Mouse (Mus musculus) embryonic facial prominence, embryonic 15.5 days (tissue): ENCODE data around the gene Kiss1r. TPM values are rescaled to one million over a fixed set of nuclear protein-coding genes. Genes with fewer than 3 reads are reported as not detected.

Experiments
- ATAC-seq: fragments of 200-750 bp; cut with Nextera tagmentation; 2 replicates; pipeline ENCODE4 v1.8.0; 2017; ENCODE audit warnings: low read depth, moderate TSS enrichment; ENCODE audit not compliant: insufficient number of reproducible peaks, low FRiP score, low TSS enrichment
- H3K27ac ChIP-seq: fragments of 300-500 bp; sonication (generic); replicated peaks from 2 replicates; pipeline ENCODE4 v1.5.1; 2015; ENCODE audit warnings: mild to moderate bottlenecking, inconsistent platforms
- H3K27me3 ChIP-seq: fragments of 300-500 bp; sonication (generic); 2 replicates; pipeline ENCODE4 v1.6.1; 2015; ENCODE audit warnings: inconsistent platforms
- H3K36me3 ChIP-seq: fragments of 300-500 bp; sonication (generic); 2 replicates; pipeline ENCODE4 v1.6.1; 2015; ENCODE audit warnings: mild to moderate bottlenecking, inconsistent platforms
- H3K4me1 ChIP-seq: fragments of 300-500 bp; sonication (generic); 2 replicates; pipeline ENCODE4 v1.6.1; 2015; ENCODE audit warnings: inconsistent platforms
- H3K4me2 ChIP-seq: fragments of 300-500 bp; sonication (generic); replicated peaks from 2 replicates; pipeline ENCODE4 v1.6.1; 2015; ENCODE audit warnings: mild to moderate bottlenecking, inconsistent platforms
- H3K4me3 ChIP-seq: fragments of 300-500 bp; sonication (generic); replicated peaks from 2 replicates; pipeline ENCODE4 v1.5.1; 2015; ENCODE audit warnings: mild to moderate bottlenecking, inconsistent platforms
- H3K9ac ChIP-seq: fragments of 300-500 bp; sonication (generic); 2 replicates; pipeline ENCODE4 v1.6.1; 2015; ENCODE audit warnings: inconsistent platforms
- H3K9me3 ChIP-seq: fragments of 300-500 bp; sonication (generic); replicated peaks from 2 replicates; pipeline ENCODE4 v1.6.1; 2016; ENCODE audit warnings: inconsistent platforms
- WGBS: fragments of 180-500 bp; shearing (Covaris S2); methylation state at CpG from one replicate; pipeline ENCODE4 v1.1.7; 2015; 5-methylcytosine and 5-hydroxymethylcytosine counted together
- polyA plus RNA-seq: library from polyadenylated mRNA; unstranded; fragments of >200 nt; fragmentation: Nextera tagmentation; extraction: Ambion mirVana; gene quantifications from 2 replicates; pipeline ENCODE4 v1.2.1, GENCODE M21; 2015

The Kiss1r gene
- polyA plus RNA-seq, 1 experiment from 2014 or later: 1.4 TPM

DNA sequence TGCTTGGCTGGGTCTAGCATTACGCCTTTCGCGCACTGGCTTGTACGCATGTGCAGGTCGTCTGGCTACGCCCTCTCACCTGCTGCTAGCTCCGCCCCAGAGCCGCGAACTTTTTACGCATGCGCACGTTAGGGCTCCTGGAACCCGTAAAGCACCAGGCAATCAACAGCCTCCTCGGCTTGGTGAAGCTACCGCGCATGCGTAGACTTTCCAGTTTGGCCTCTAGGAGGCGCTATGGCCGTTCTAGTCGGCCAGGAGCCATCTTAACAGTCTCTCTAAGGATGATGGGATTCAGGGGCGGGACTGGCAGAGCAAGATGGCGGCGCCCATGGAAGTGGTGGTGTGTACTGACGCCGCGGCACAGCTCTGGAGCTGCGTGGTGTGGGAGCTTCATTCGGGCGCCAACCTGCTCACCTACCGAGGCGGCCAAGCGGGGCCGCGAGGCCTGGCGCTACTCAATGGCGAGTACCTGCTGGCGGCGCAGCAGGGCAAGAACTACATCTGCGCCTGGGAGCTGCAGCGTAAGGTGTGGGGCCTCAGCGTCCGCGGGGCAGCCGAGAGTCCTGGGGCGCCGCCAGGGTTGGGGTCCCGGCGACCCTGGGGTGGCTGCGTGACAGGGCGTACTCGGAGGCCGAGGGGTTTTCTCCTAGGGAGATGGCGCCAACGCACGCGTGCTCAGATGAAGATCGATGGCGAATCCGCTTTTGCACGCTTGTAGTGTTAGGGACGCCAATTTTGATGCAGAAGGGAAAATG lies 43.3 kb downstream of the Kiss1r start, which contains the start of gene Wdr18:
Wdr18 (plus strand) TSS at position 306 of the 755 bp plus-strand sequence.
- Histone ChIP-seq H3K27me3 (no peaks in the 10 kb centered on the region), H3K4me1 (peaks cover 14% of the 10 kb centered on the region), H3K36me3 (peaks cover 30% of the 10 kb centered on the region), H3K27ac (peak within 1 kb of the TSS; percentile 77), H3K9ac (peak within 1 kb of the TSS; percentile 84), H3K9me3 (no peaks in the 10 kb centered on the region), H3K4me3 (peak within 1 kb of the TSS; percentile 100), H3K4me2 (peak within 1 kb of the TSS; percentile 76)
- WGBS: under 1% methylated on average over 61 of the region's 61 CpGs
- ATAC-seq: peak; percentile 96

- peaks cover 37% of the 10 kb centered on the region for H3K36me3 ChIP-seq
- WGBS: 11% methylated on average over 10 of the region's 10 CpGs
- no peak for ATAC-seq
These were observed 44.0 kb downstream of the Kiss1r start for GRCm38 (mm10) chr10:79960671-79961294.

DNA sequence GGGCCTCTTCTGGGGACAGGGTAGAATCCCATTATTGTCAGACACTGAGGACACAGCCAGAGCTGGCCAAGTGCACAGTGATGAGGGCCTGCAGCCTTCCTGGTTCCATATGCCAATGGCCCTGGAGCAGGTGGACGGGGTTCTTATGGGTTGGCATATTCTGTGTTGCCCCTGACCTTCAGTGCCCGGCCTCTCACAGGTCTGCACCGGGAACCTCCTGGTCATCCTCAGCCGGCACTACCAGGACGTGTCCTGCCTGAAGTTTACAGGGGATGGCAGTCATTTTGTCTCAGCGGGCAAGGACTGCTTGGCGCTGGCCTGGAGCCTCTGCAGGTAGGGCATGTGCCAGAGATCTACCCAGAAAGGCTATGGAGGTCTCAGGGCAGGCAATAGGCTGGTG lies 48.0 kb downstream of the Kiss1r start:
- Histone ChIP-seq H3K27ac (no peak overlapping the region), H3K9ac (no peak overlapping the region), H3K27me3 (no peaks in the 10 kb centered on the region), H3K9me3 (no peaks in the 10 kb centered on the region), H3K4me1 (peaks cover 16% of the 10 kb centered on the region), H3K36me3 (peaks cover 60% of the 10 kb centered on the region), H3K4me3 (no peak overlapping the region), H3K4me2 (no peak overlapping the region)
- ATAC-seq: no peak
- 97% methylated on average over 7 of the region's 7 CpGs for WGBS

More at GRCm38 (mm10) chr10:79960671-79961294, 44.0 kb downstream of the Kiss1r start:
- peaks cover 14% of the 10 kb centered on the region for H3K4me1 ChIP-seq
- H3K27ac ChIP-seq: no peak overlapping the region
- H3K9ac ChIP-seq: peak overlapping the region; percentile 84
- H3K27me3 ChIP-seq: no peaks in the 10 kb centered on the region
- no peaks in the 10 kb centered on the region for H3K9me3 ChIP-seq
- H3K4me3 ChIP-seq: peak overlapping the region; percentile 100
- peak overlapping the region; percentile 76 for H3K4me2 ChIP-seq

DNA sequence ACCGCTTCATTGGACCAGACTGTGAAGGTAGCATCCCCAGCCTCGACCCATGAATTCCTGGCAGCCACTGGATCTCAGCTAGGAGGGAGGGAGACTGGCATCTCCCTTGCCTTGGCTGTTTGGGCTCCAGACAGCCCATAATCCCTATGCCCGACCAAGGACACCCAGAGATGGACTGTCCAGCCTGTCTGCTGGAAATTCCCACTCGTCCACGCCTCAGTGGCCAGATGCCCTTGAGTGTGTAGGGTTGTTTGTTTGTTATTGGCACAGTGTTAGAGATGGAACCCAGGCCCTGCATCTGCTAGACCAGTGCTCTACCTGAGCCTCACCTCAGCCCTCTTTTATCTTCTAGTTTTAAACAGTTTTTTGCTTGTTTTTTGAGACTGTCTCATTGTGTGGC lies 48.6 kb downstream of the Kiss1r start:
- H3K27ac ChIP-seq: no peak overlapping the region

GRCm38 (mm10) chr10:79966886-79967400 lies 50.2 kb downstream of the Kiss1r start:
- Histone ChIP-seq H3K9me3 (no peaks in the 10 kb centered on the region), H3K4me3 (no peak overlapping the region), H3K27me3 (no peaks in the 10 kb centered on the region), H3K9ac (no peak overlapping the region), H3K4me2 (no peak overlapping the region), H3K4me1 (peaks cover 19% of the 10 kb centered on the region), H3K27ac (no peak overlapping the region), H3K36me3 (peaks cover 60% of the 10 kb centered on the region)
- no peak for ATAC-seq
- 90% methylated on average over 5 of the region's 5 CpGs for WGBS

More for the DNA sequence above, 48.6 kb downstream of the Kiss1r start:
- Histone ChIP-seq H3K4me1 (peaks cover 17% of the 10 kb centered on the region), H3K36me3 (peaks cover 60% of the 10 kb centered on the region), H3K27me3 (no peaks in the 10 kb centered on the region), H3K9me3 (no peaks in the 10 kb centered on the region), H3K9ac (no peak overlapping the region), H3K4me2 (no peak overlapping the region), H3K4me3 (no peak overlapping the region)
- no peak for ATAC-seq
- WGBS: 82% methylated on average over 5 of the region's 5 CpGs

DNA sequence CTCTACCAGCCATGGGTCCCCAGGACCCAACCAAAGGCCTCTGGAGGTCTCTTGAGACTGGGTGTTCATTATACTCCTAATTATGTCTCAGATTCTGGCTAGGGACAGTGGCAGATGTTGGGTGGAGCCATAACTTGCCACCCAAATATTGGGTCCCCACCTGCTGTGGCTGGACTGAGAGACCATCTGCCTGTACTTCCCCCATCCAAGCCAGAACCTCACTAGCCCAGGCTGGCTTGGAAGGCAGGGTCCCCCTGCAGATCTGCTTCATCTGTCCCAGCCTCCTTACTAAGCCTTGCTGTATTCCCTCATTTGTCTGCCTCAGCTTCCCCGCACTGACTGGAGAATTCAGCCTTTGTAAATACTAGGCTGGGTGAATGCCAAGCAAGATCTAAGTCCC lies 51.4 kb downstream of the Kiss1r start:
- WGBS: 84% methylated on average over 1 of the region's 1 CpGs
- ATAC-seq: no peak
- H3K36me3 ChIP-seq: peaks cover 49% of the 10 kb centered on the region

GRCm38 (mm10) chr10:79969124-79969568 lies 52.4 kb downstream of the Kiss1r start:
- WGBS: 17% methylated on average over 3 of the region's 3 CpGs
- Histone ChIP-seq H3K4me1 (peaks cover 19% of the 10 kb centered on the region), H3K9ac (no peak overlapping the region), H3K36me3 (peaks cover 42% of the 10 kb centered on the region), H3K9me3 (no peaks in the 10 kb centered on the region), H3K27ac (no peak overlapping the region), H3K4me3 (no peak overlapping the region), H3K4me2 (no peak overlapping the region), H3K27me3 (no peaks in the 10 kb centered on the region)
- no peak for ATAC-seq

More for the DNA sequence above, 51.4 kb downstream of the Kiss1r start:
- Histone ChIP-seq H3K27me3 (no peaks in the 10 kb centered on the region), H3K4me2 (no peak overlapping the region), H3K9ac (no peak overlapping the region), H3K9me3 (no peaks in the 10 kb centered on the region), H3K27ac (no peak overlapping the region), H3K4me3 (no peak overlapping the region), H3K4me1 (peaks cover 19% of the 10 kb centered on the region)

DNA sequence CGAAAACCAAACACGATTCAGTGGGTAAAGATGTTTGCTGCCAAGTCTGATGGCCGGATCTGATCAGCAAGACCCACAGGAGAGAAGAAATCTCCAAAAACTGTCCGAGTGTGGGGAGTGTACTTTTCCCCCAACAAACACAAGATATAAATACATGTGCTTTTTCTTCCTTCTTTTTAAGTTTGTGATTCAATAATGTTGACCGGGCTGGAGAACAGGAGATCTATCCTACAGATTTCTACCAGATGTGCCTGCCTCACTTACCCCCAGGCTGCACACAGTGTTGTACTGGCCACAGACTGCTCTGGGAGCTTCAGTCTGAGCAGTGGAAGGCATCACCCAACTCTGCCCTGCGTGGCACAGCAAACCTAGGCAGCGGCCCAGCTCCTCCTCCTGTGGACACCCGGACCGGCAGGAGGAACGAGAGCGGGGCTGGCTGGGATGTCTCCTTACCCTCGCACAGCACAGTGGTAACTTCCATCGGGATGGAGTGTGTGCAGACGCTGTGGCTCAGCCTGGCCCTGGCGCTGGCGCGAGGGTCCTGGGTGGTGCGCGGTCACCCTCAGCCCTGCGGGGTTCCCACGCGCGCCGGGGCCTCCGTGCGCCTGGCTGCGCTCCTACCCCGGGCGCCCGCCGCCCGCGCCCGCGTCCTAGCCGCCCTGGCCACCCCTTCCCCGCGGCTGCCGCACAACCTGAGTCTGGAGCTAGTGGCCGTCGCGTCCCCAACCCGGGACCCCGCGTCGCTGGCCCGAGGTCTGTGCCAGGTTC lies 53.8 kb downstream of the Kiss1r start, which contains the start of gene Grin3b:
Grin3b (plus strand) TSS at position 301 of the 768 bp plus-strand sequence.
- Histone ChIP-seq H3K27ac (no peak within 1 kb of the TSS; the same call in 1 of the 2 replicates), H3K9me3 (no peaks in the 10 kb centered on the region), H3K9ac (peak within 1 kb of the TSS; percentile 54), H3K4me2 (peak within 1 kb of the TSS; percentile 98), H3K27me3 (no peaks in the 10 kb centered on the region), H3K4me1 (peaks cover 19% of the 10 kb centered on the region), H3K36me3 (peaks cover 40% of the 10 kb centered on the region), H3K4me3 (peak within 1 kb of the TSS; percentile 54)
- 3% methylated on average over 47 of the region's 47 CpGs for WGBS
- ATAC-seq: no peak

GRCm38 (mm10) chr10:79971183-79971497 lies 54.4 kb downstream of the Kiss1r start:
- Histone ChIP-seq H3K9me3 (no peaks in the 10 kb centered on the region), H3K4me3 (peak overlapping the region; percentile 54), H3K4me1 (peaks cover 19% of the 10 kb centered on the region), H3K4me2 (peak overlapping the region; percentile 98), H3K36me3 (peaks cover 40% of the 10 kb centered on the region), H3K27ac (no peak overlapping the region; the same call in 1 of the 2 replicates), H3K9ac (peak overlapping the region; percentile 54), H3K27me3 (no peaks in the 10 kb centered on the region)
- 1% methylated on average over 21 of the region's 21 CpGs for WGBS
- ATAC-seq: 0 out of 2 replicates have a peak, but pooled peaks have one; percentile 12
